Mouse (Mus musculus) neural tube, embryonic 11.5 days (tissue): ENCODE measurements around the gene Myo1a. TPM values are rescaled to one million over a fixed set of nuclear protein-coding genes. Genes with fewer than 3 reads are reported as not detected.

Experiments
- ATAC-seq: fragments of 200-750 bp; cut with Nextera tagmentation; 2 replicates; pipeline ENCODE4 v1.8.0; 2017; ENCODE audit warnings: moderate number of reproducible peaks, mild to moderate bottlenecking, moderate TSS enrichment, moderate library complexity; ENCODE audit not compliant: insufficient read depth, low FRiP score, low TSS enrichment
- DNase-seq: peaks from one replicate; pipeline ENCODE4 v3.0.0-alpha.2; 2015; ENCODE audit warnings: low spot score
- H3K27ac ChIP-seq: fragments of 300-500 bp; sonication (generic); 2 replicates; pipeline ENCODE4 v1.5.1; 2014; ENCODE audit warnings: low read depth, mild to moderate bottlenecking, low read length
- H3K27me3 ChIP-seq: fragments of 300-500 bp; sonication (generic); 2 replicates; pipeline ENCODE4 v1.6.1; 2014; ENCODE audit warnings: mild to moderate bottlenecking, low read length, mixed read lengths; ENCODE audit not compliant: control insufficient read depth, insufficient read depth
- H3K36me3 ChIP-seq: fragments of 300-500 bp; sonication (generic); 2 replicates; pipeline ENCODE4 v1.6.1; 2014; ENCODE audit warnings: mild to moderate bottlenecking, low read length, moderate library complexity, mixed read lengths; ENCODE audit not compliant: control insufficient read depth, insufficient read depth
- H3K4me1 ChIP-seq: fragments of 300-500 bp; sonication (generic); 2 replicates; pipeline ENCODE4 v1.6.1; 2014; ENCODE audit warnings: low read length, mixed read lengths; ENCODE audit not compliant: control insufficient read depth, insufficient read depth
- H3K4me2 ChIP-seq: fragments of 300-500 bp; sonication (generic); 2 replicates; pipeline ENCODE4 v1.6.1; 2014; ENCODE audit warnings: low read depth, mild to moderate bottlenecking, moderate library complexity
- H3K4me3 ChIP-seq: fragments of 300-500 bp; sonication (generic); 2 replicates; pipeline ENCODE4 v1.5.1; 2014; ENCODE audit warnings: low read depth, low read length
- H3K9ac ChIP-seq: fragments of 300-500 bp; sonication (generic); 2 replicates; pipeline ENCODE4 v1.6.1; 2014; ENCODE audit warnings: mild to moderate bottlenecking, low read length
- H3K9me3 ChIP-seq: fragments of 300-500 bp; sonication (generic); 2 replicates; pipeline ENCODE4 v1.6.1; 2016; ENCODE audit warnings: low read length; ENCODE audit not compliant: control insufficient read depth
- WGBS: fragments of 180-500 bp; shearing (Covaris S2); extraction: QIAGEN DNeasy Blood & Tissue Kit; methylation state at CpG from one replicate; pipeline ENCODE4 v1.1.7; 2014; 5-methylcytosine and 5-hydroxymethylcytosine counted together
- polyA plus RNA-seq: library from polyadenylated mRNA; unstranded; fragments of >200 nt; fragmentation: Nextera tagmentation; extraction: Ambion mirVana; gene quantifications from 2 replicates; pipeline ENCODE4 v1.2.1, GENCODE M21; 2014

The Myo1a gene
- polyA plus RNA-seq, 1 experiment from 2014 or later, result 0.56 TPM

- peak within 1 kb of the TSS; percentile 53 for H3K4me2 ChIP-seq
- H3K4me3 ChIP-seq, result peak within 1 kb of the TSS; percentile 99
- peaks cover 6% of the 10 kb centered on the region; the same call in 1 of the 2 replicates for H3K4me1 ChIP-seq
- H3K27me3 ChIP-seq, result no peaks in the 10 kb centered on the region
- peak within 1 kb of the TSS; percentile 98 for H3K9ac ChIP-seq
- peak within 1 kb of the TSS; percentile 56 for H3K27ac ChIP-seq
- no peaks in the 10 kb centered on the region for H3K9me3 ChIP-seq
- DNase-seq (peak; percentile 87), ATAC-seq (peak; percentile 82)
- H3K36me3 ChIP-seq, result peaks cover 21% of the 10 kb centered on the region
- 4% methylated on average over 26 of the region's 61 CpGs for WGBS
Observed at GRCm38 (mm10) chr10:127739083-127739660, 34.2 kb downstream of the Myo1a start, which contains the start of gene Zbtb39. Gene Zbtb39, plus strand, starts transcription at chr10:127739538.

- peak; percentile 45; the same call in 1 of the 2 replicates for ATAC-seq
- Histone ChIP-seq H3K4me2 (peak overlapping the region; percentile 53), H3K4me1 (peaks cover 6% of the 10 kb centered on the region; the same call in 1 of the 2 replicates), H3K27me3 (no peaks in the 10 kb centered on the region), H3K36me3 (peaks cover 26% of the 10 kb centered on the region), H3K4me3 (peak overlapping the region; percentile 99), H3K9me3 (no peaks in the 10 kb centered on the region), H3K9ac (peak overlapping the region; percentile 98), H3K27ac (peak overlapping the region; percentile 56)
- DNase-seq, result peak; percentile 60
- WGBS, result under 1% methylated on average over 31 of the region's 55 CpGs
Observed at GRCm38 (mm10) chr10:127739661-127740161, 34.7 kb downstream of the Myo1a start.

DNA sequence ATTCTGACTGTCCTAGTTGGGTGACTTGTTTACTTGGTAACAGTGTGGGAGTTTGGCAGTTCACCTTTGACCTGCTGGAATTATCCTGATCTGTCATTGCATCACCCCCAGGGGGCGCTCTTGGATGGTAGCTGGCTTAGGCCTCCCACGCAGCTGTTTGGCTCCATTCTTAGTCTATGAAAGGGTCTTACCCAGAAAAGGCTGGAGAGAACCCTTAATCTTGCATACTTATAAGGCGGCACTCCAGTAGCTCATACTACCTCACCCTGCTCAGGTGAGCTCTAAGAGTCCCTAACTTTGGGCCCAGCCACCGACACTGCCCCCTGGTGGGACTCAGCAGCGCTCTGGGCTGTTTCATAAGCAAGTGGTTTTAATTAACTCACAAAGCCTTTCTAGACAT lies 39.7 kb downstream of the Myo1a start:
- ATAC-seq (no peak), DNase-seq (peak; percentile 43)
- 70% methylated on average over 5 of the region's 5 CpGs for WGBS
- Histone ChIP-seq H3K27me3 (no peaks in the 10 kb centered on the region), H3K36me3 (peaks cover 28% of the 10 kb centered on the region), H3K9me3 (no peaks in the 10 kb centered on the region), H3K9ac (no peak overlapping the region), H3K4me2 (no peak overlapping the region), H3K4me1 (peaks cover 16% of the 10 kb centered on the region), H3K4me3 (no peak overlapping the region), H3K27ac (no peak overlapping the region)

- Histone ChIP-seq H3K27ac (no peak overlapping the region), H3K4me2 (no peak overlapping the region), H3K4me1 (peaks cover 14% of the 10 kb centered on the region), H3K27me3 (no peaks in the 10 kb centered on the region), H3K9ac (no peak overlapping the region), H3K36me3 (peaks cover 28% of the 10 kb centered on the region), H3K9me3 (no peaks in the 10 kb centered on the region), H3K4me3 (no peak overlapping the region)
- ATAC-seq, result no peak
- WGBS, result 77% methylated on average over 5 of the region's 5 CpGs
- no peak for DNase-seq
Observed at GRCm38 (mm10) chr10:127745886-127746285, 40.9 kb downstream of the Myo1a start.

DNA sequence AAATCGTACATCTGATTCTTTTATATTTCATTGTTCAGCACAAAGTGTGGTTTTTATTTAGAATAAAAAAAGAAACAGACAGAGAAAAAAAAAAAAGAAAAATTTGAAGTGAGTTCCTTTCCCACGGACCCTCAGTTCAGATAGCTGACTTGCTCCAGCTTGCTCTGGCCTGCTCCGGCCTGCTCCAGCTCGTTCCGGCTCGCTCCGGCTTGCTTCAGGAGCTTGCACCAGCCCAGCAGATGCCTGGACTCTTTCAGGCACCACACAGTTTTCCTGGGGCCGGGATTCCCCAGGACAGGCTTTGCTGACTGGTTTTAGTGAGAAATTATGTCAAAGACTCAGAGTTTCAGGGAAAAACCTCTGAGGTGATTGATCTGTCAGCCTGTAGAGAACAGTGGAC lies 42.3 kb downstream of the Myo1a start:
- no peak for ATAC-seq
- 92% methylated on average over 8 of the region's 8 CpGs for WGBS
- Histone ChIP-seq H3K9me3 (no peaks in the 10 kb centered on the region), H3K4me1 (peaks cover 13% of the 10 kb centered on the region), H3K36me3 (peaks cover 21% of the 10 kb centered on the region), H3K27me3 (no peaks in the 10 kb centered on the region), H3K9ac (no peak overlapping the region), H3K27ac (no peak overlapping the region), H3K4me3 (no peak overlapping the region), H3K4me2 (no peak overlapping the region)
- DNase-seq, result no peak

DNA sequence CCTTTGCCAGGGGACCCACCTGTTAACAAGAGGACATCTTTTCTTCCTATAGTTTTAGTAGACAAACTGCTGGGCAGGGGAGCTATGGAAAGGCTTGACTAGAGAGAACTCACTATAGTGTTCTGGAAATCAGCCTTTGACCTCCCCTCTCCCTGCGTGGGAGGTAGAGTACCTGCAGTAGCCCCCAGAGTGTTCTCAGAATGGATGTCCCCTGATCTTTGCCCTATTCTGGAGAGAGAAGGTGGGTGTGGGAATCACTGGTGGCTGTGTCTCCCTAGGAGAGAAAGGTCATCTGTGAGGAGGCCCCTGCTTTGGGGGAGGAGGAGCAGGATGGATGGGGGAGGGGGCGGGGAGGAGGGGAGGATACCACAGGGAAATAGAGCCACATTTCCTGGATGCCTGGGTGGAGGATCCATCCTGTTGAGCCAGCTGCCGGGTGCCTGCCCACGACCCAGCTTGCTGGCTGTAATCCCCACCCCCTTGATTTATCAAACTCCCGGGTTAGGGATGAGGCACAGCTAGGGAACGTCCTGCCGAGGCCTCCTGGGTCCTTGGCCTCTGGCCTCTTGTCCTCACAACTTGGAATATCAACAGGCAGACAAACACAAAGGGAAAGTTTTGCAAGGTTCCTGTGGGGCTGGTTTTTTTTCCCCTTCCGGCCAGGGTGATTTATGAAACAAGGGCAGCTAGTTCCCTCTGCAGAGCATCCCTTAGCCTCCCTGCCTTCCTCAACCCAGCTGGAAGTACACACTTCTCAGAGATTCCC lies 44.1 kb downstream of the Myo1a start:
- ATAC-seq, result no peak
- peaks cover 8% of the 10 kb centered on the region for H3K36me3 ChIP-seq
- WGBS, result 5% methylated on average over 8 of the region's 8 CpGs
- H3K4me2 ChIP-seq, result peak overlapping the region; percentile 7; the same call in 1 of the 2 replicates
- no peak overlapping the region for H3K27ac ChIP-seq
- no peaks in the 10 kb centered on the region for H3K9me3 ChIP-seq
- no peak overlapping the region for H3K4me3 ChIP-seq
- peak; percentile 23 for DNase-seq
- no peak overlapping the region for H3K9ac ChIP-seq
- H3K27me3 ChIP-seq, result no peaks in the 10 kb centered on the region
- H3K4me1 ChIP-seq, result peaks cover 13% of the 10 kb centered on the region

GRCm38 (mm10) chr10:127750136-127750777 lies 45.3 kb downstream of the Myo1a start:
- Histone ChIP-seq H3K27ac (no peak overlapping the region), H3K4me3 (no peak overlapping the region), H3K27me3 (no peaks in the 10 kb centered on the region), H3K36me3 (peaks cover 3% of the 10 kb centered on the region), H3K9me3 (no peaks in the 10 kb centered on the region), H3K9ac (no peak overlapping the region), H3K4me2 (peak overlapping the region; percentile 14; the same call in 1 of the 2 replicates), H3K4me1 (peaks cover 13% of the 10 kb centered on the region)
- WGBS, result 47% methylated on average over 24 of the region's 24 CpGs
- no peak for ATAC-seq
- DNase-seq, result no peak

- Histone ChIP-seq H3K4me2 (no peak within 1 kb of the TSS), H3K36me3 (peaks cover 2% of the 10 kb centered on the region), H3K27me3 (no peaks in the 10 kb centered on the region), H3K9me3 (no peaks in the 10 kb centered on the region), H3K27ac (no peak within 1 kb of the TSS), H3K4me1 (peaks cover 13% of the 10 kb centered on the region), H3K4me3 (no peak within 1 kb of the TSS), H3K9ac (no peak within 1 kb of the TSS)
- ATAC-seq (no peak), DNase-seq (no peak)
- WGBS, result 61% methylated on average over 8 of the region's 8 CpGs
Observed at GRCm38 (mm10) chr10:127751548-127751947, 46.6 kb downstream of the Myo1a start, which contains the start of gene Gpr182. Gene Gpr182, minus strand, starts transcription at chr10:127751732.
